Mouse (Mus musculus): ENCODE results near the gene Ugdh.

DNA sequence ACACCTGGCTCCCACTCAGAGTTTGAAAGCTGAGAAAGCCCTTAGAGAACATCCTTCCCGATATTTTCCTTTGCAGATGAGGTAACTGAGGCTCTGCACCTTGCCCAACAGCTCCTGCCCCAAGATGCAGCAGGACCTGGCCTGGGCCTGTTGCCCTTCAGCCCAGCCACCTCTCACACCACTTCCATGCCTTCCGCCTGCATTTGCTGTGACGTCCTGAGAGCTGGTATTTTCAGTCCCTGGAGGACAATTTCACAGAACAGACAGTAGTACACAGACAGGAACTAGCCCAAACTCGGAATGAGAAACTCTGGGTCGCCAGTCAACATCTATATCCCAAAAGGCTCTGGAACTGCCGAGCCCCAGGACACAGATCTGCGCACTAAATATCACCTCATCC lies 61.0 kb downstream of the Ugdh start:
- TF ChIP-seq CTCF (IDR thresholded peaks at IDR 0.05; ENCODE audit: borderline replicate concordance, extremely low read depth, insufficient read depth, insufficient read length) (no peak), POLR2A (IDR thresholded peaks at IDR 0.05; ENCODE audit: borderline replicate concordance, extremely low read depth, insufficient read depth, insufficient read length, poor library complexity, severe bottlenecking) (no peak)
